ENCODE assay signal across 16 mouse cellular contexts in the genomic region with DNA sequence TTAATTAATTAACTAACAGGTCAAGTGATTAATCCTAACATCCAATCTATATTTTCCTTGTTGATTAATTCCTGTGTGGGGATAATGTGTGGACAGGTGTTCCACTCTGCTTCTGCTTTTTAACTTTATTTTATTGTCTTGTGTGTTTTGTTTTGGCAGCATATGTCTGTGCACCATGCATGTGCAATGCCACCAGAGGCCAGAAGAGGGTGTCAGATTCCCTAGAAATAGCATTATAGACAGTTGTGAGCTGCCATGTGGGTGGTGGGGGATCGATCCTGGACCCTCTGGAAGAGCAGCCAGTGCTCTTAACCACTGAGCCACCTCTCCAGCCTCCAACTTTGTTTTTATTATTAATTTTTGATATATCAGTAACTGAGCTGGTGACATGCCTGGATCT.
DNase-seq lines count a peak whose midpoint lies in the region; TF ChIP-seq lines count a peak whose summit lies in the region.
"Had no signal": no experiment of that assay in that cellular context is flagged by ENCODE, and none has a peak within 500 bp of the region (broad histone marks: within the 10 kb centered on the region; RNA-seq: fewer than 3 reads in every experiment).

No protein-coding gene starts in this region.

- H3K9me3 ChIP-seq in ES-E14 (ENCODE audit: control insufficient read depth, insufficient read depth, low read depth, low read length) = no peaks in the 10 kb centered on the region
- H3K9me3 ChIP-seq: forebrain, embryonic 13.5 days; heart, embryonic 13.5 days; limb, embryonic 13.5 days; midbrain, embryonic 15.5 days had no signal

- in situ Hi-C loops in ES-E14 (cut with MboI; ENCODE audit: low sequenced_read_pairs in 2 of 2, unreplicated experiment in 2 of 2) = no loop called here

- peak; percentile 46 for TF ChIP-seq CTCF in gastrocnemius, adult 2 months (IDR thresholded peaks at IDR 0.05)
- peak; percentile 45 for TF ChIP-seq CTCF in left cerebral cortex, adult 2 months (IDR thresholded peaks at IDR 0.05)

- H3K36me3 ChIP-seq in ES-E14 (ENCODE audit: control insufficient read depth, insufficient read depth, low read length, poor library complexity, severe bottlenecking) = no peaks in the 10 kb centered on the region
- H3K36me3 ChIP-seq: heart, embryonic 13.5 days; limb, embryonic 13.5 days; midbrain, embryonic 15.5 days had no signal

- DNase-seq in gastrocnemius, adult 2 months = no peak
- no peak for DNase-seq in gastrocnemius, adult 18-20 months (ENCODE audit: low spot score)
- DNase-seq in left cerebral cortex, adult 2 months (ENCODE audit: extremely low spot score in 1 of 2, low spot score in 2 of 2) = no peak
- no peak for DNase-seq in left cerebral cortex, adult 8-10 months (ENCODE audit: low spot score in 2 of 2)
- DNase-seq in 3T3-L1 (ENCODE audit: low read depth, low spot score) (peak; percentile 39), ES-E14 (ENCODE audit: low read depth, low spot score) (peak; percentile 35)
- DNase-seq in right cerebral cortex, postnatal 36 days (ENCODE audit: low spot score in 2 of 2) = no peak
- DNase-seq in cerebellum, postnatal 36 days = no peak
- DNase-seq: heart, postnatal 4 days; kidney, adult 9 months; lung, embryonic 14.5 days; thymus, adult 2 months had no signal

- no peak overlapping the region for H3K4me3 ChIP-seq in gastrocnemius, adult 2 months
- no peak overlapping the region for H3K4me3 ChIP-seq in left cerebral cortex, adult 2 months
- H3K4me3 ChIP-seq in ES-E14 (ENCODE audit: insufficient read depth in 1 of 2, low read depth in 1 of 2, low read length in 2 of 2, poor library complexity in 1 of 2, severe bottlenecking in 1 of 2) = no peak overlapping the region
- H3K4me3 ChIP-seq: forebrain, embryonic 13.5 days; heart, embryonic 13.5 days; limb, embryonic 13.5 days; midbrain, embryonic 15.5 days had no signal

- no peak overlapping the region for H3K27ac ChIP-seq in gastrocnemius, adult 2 months
- H3K27ac ChIP-seq in left cerebral cortex, adult 2 months = no peak overlapping the region
- no peak overlapping the region for H3K27ac ChIP-seq in ES-E14 (ENCODE audit: insufficient read depth, low read depth, low read length, poor library complexity, severe bottlenecking)
- H3K27ac ChIP-seq: forebrain, embryonic 13.5 days; heart, embryonic 13.5 days; limb, embryonic 13.5 days; midbrain, embryonic 15.5 days had no signal

- intact Hi-C loops in gastrocnemius, adult 2 months (cut with DNase I) = no loop called here
- intact Hi-C loops in left cerebral cortex, adult 2 months (cut with DNase I) = no loop called here

- no peaks in the 10 kb centered on the region for H3K4me1 ChIP-seq in ES-E14 (ENCODE audit: control insufficient read depth in 2 of 2, insufficient read depth in 2 of 2, low read length in 2 of 2, poor library complexity in 1 of 2)
- H3K4me1 ChIP-seq: forebrain, embryonic 13.5 days; heart, embryonic 13.5 days; limb, embryonic 13.5 days; midbrain, embryonic 15.5 days had no signal

- no peak overlapping the region for H3K9ac ChIP-seq in ES-E14 (ENCODE audit: insufficient read depth, low read depth, low read length, poor library complexity, severe bottlenecking)
- H3K9ac ChIP-seq: forebrain, embryonic 13.5 days; heart, embryonic 13.5 days; limb, embryonic 13.5 days; lung, embryonic 14.5 days; midbrain, embryonic 15.5 days had no signal

TF ChIP-seq in ES-E14, 5 proteins besides CTCF, POLR2A, EP300 and RAD21:
- TF ChIP-seq ZC3H11A (IDR thresholded peaks at IDR 0.05; ENCODE audit: borderline replicate concordance, low read depth, low read length) (0 out of 2 replicates have a peak, but pooled peaks have one; percentile 23), ZNF384 (IDR thresholded peaks at IDR 0.05; ENCODE audit: low read depth, low read length) (no peak)
TF ChIP-seq in ES-E14: peak in this region for 1.

Comparison
In these comparisons a context has a peak if more than half of its experiments do, and no peak if none do; other contexts are left out.
1. DNase-seq: peak in 3T3-L1 (single experiment) and ES-E14 (single experiment); none in gastrocnemius, adult 2 months (single experiment), gastrocnemius, adult 18-20 months (single experiment), left cerebral cortex, adult 2 months (0 of 2), left cerebral cortex, adult 8-10 months (0 of 2), right cerebral cortex, postnatal 36 days (0 of 2) and cerebellum, postnatal 36 days (0 of 2).